Mouse (Mus musculus) embryonic facial prominence, embryonic 12.5 days (tissue): ENCODE measurements at regions not wholly inside any gene's neighbourhood (a gene's known extent, or its start where the extent isn't known, plus 50 kb on each side); places are given as distances from the start of the nearest gene placed in this dataset.

Experiments
- ATAC-seq: fragments of 200-750 bp; cut with Nextera tagmentation; 2 replicates; pipeline ENCODE4 v1.8.0; 2017; ENCODE audit not compliant: insufficient number of reproducible peaks, insufficient read depth, low FRiP score, low TSS enrichment
- H3K27ac ChIP-seq: fragments of 300-500 bp; sonication (generic); 2 replicates; pipeline ENCODE4 v1.5.1; 2016; ENCODE audit warnings: mild to moderate bottlenecking
- H3K27me3 ChIP-seq: fragments of 300-500 bp; sonication (generic); 2 replicates; pipeline ENCODE4 v1.6.1; 2016; ENCODE audit warnings: mild to moderate bottlenecking, moderate library complexity
- H3K36me3 ChIP-seq: fragments of 300-500 bp; sonication (generic); 2 replicates; pipeline ENCODE4 v1.6.1; 2016; ENCODE audit warnings: mild to moderate bottlenecking
- H3K4me1 ChIP-seq: fragments of 300-500 bp; sonication (generic); 2 replicates; pipeline ENCODE4 v1.6.1; 2016
- H3K4me2 ChIP-seq: fragments of 300-500 bp; sonication (generic); replicated peaks from 2 replicates; pipeline ENCODE4 v1.6.1; 2016; ENCODE audit warnings: mild to moderate bottlenecking, moderate library complexity
- H3K4me3 ChIP-seq: fragments of 300-500 bp; sonication (generic); 2 replicates; pipeline ENCODE4 v1.5.1; 2016; ENCODE audit warnings: mild to moderate bottlenecking
- H3K9ac ChIP-seq: fragments of 300-500 bp; sonication (generic); 2 replicates; pipeline ENCODE4 v1.6.1; 2016; ENCODE audit warnings: mild to moderate bottlenecking, moderate library complexity
- H3K9me3 ChIP-seq: fragments of 300-500 bp; sonication (generic); 2 replicates; pipeline ENCODE4 v1.6.1; 2016; ENCODE audit warnings: mild to moderate bottlenecking, moderate library complexity
- WGBS: fragments of 180-500 bp; shearing (Covaris S2); methylation state at CpG from one replicate; pipeline ENCODE4 v1.1.7; 2016; 5-methylcytosine and 5-hydroxymethylcytosine counted together

- peaks cover 5% of the 10 kb centered on the region; the same call in 1 of the 2 replicates for H3K4me1 ChIP-seq
- H3K27me3 ChIP-seq, result no peaks in the 10 kb centered on the region
- WGBS, result 76% methylated on average over 9 of the region's 9 CpGs
- no peak for ATAC-seq
- no peak overlapping the region for H3K4me2 ChIP-seq
- no peaks in the 10 kb centered on the region for H3K36me3 ChIP-seq
- no peak overlapping the region for H3K9ac ChIP-seq
- no peaks in the 10 kb centered on the region for H3K9me3 ChIP-seq
- H3K27ac ChIP-seq, result no peak overlapping the region
- H3K4me3 ChIP-seq, result no peak overlapping the region
Measured at GRCm38 (mm10) chr10:99467319-99467842, 204.3 kb downstream of the Dusp6 start.

- no peak overlapping the region for H3K27ac ChIP-seq
- WGBS, result 30% methylated on average over 3 of the region's 3 CpGs
Measured at GRCm38 (mm10) chr10:99468971-99469370, 205.9 kb downstream of the Dusp6 start.

GRCm38 (mm10) chr10:99471832-99472497 lies 208.9 kb downstream of the Dusp6 start:
- Histone ChIP-seq H3K27me3 (no peaks in the 10 kb centered on the region), H3K9me3 (no peaks in the 10 kb centered on the region), H3K4me3 (no peak overlapping the region), H3K4me1 (peaks cover 13% of the 10 kb centered on the region; the same call in 1 of the 2 replicates), H3K9ac (no peak overlapping the region), H3K4me2 (no peak overlapping the region), H3K27ac (no peak overlapping the region), H3K36me3 (no peaks in the 10 kb centered on the region)
- ATAC-seq, result no peak
- 66% methylated on average over 8 of the region's 8 CpGs for WGBS

More at GRCm38 (mm10) chr10:99468971-99469370, 205.9 kb downstream of the Dusp6 start:
- H3K4me3 ChIP-seq, result no peak overlapping the region
- H3K27me3 ChIP-seq, result no peaks in the 10 kb centered on the region
- no peaks in the 10 kb centered on the region for H3K36me3 ChIP-seq
- H3K9me3 ChIP-seq, result no peaks in the 10 kb centered on the region
- no peak overlapping the region for H3K9ac ChIP-seq
- no peak overlapping the region for H3K4me2 ChIP-seq
- peaks cover 13% of the 10 kb centered on the region; the same call in 1 of the 2 replicates for H3K4me1 ChIP-seq
- ATAC-seq, result no peak

GRCm38 (mm10) chr10:99472806-99473205 lies 209.8 kb downstream of the Dusp6 start:
- Histone ChIP-seq H3K4me3 (no peak overlapping the region), H3K36me3 (no peaks in the 10 kb centered on the region), H3K27me3 (no peaks in the 10 kb centered on the region), H3K4me1 (peaks cover 13% of the 10 kb centered on the region; the same call in 1 of the 2 replicates), H3K9ac (no peak overlapping the region), H3K27ac (no peak overlapping the region), H3K9me3 (no peaks in the 10 kb centered on the region), H3K4me2 (no peak overlapping the region)
- WGBS, result 41% methylated on average over 4 of the region's 4 CpGs
- ATAC-seq, result no peak

DNA sequence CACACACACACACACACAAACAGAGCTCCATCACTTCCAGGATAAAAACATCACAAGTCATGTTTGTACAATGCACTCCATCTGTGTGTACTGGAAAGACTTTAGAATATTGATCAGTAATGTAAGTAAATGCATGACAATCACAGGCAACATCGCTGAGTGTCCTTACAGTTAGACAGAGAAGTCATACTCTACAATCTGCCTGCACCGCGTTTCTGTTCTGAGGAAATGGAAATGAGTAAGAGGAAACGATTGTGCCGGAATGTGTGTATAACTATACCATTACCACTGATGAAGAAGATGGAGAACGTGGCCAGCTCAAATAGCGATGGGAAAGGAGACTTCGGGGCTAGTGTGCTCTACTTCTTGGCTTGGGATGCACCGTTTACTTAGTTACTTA lies 210.7 kb downstream of the Dusp6 start:
- H3K9me3 ChIP-seq, result no peaks in the 10 kb centered on the region
- H3K36me3 ChIP-seq, result no peaks in the 10 kb centered on the region
- 87% methylated on average over 9 of the region's 9 CpGs for WGBS
- H3K4me1 ChIP-seq, result peaks cover 13% of the 10 kb centered on the region; the same call in 1 of the 2 replicates
- no peak overlapping the region for H3K4me2 ChIP-seq
- H3K4me3 ChIP-seq, result no peak overlapping the region
- H3K9ac ChIP-seq, result no peak overlapping the region
- no peak overlapping the region for H3K27ac ChIP-seq
- ATAC-seq, result no peak
- no peaks in the 10 kb centered on the region for H3K27me3 ChIP-seq

- Histone ChIP-seq H3K4me2 (no peak overlapping the region), H3K4me1 (peaks cover 11% of the 10 kb centered on the region; the same call in 1 of the 2 replicates), H3K9ac (no peak overlapping the region), H3K4me3 (no peak overlapping the region), H3K9me3 (no peaks in the 10 kb centered on the region), H3K27me3 (no peaks in the 10 kb centered on the region), H3K36me3 (no peaks in the 10 kb centered on the region), H3K27ac (no peak overlapping the region)
- 81% methylated on average over 8 of the region's 8 CpGs for WGBS
- ATAC-seq, result no peak
Measured at GRCm38 (mm10) chr10:99474546-99474945, 211.5 kb downstream of the Dusp6 start.

- Histone ChIP-seq H3K27ac (no peak overlapping the region), H3K4me1 (peaks cover 11% of the 10 kb centered on the region; the same call in 1 of the 2 replicates), H3K4me2 (no peak overlapping the region), H3K27me3 (no peaks in the 10 kb centered on the region), H3K36me3 (no peaks in the 10 kb centered on the region), H3K4me3 (no peak overlapping the region), H3K9ac (no peak overlapping the region), H3K9me3 (no peaks in the 10 kb centered on the region)
- no peak for ATAC-seq
- WGBS, result 96% methylated on average over 7 of the region's 7 CpGs
Measured at GRCm38 (mm10) chr10:99476214-99476613, 213.2 kb downstream of the Dusp6 start.

DNA sequence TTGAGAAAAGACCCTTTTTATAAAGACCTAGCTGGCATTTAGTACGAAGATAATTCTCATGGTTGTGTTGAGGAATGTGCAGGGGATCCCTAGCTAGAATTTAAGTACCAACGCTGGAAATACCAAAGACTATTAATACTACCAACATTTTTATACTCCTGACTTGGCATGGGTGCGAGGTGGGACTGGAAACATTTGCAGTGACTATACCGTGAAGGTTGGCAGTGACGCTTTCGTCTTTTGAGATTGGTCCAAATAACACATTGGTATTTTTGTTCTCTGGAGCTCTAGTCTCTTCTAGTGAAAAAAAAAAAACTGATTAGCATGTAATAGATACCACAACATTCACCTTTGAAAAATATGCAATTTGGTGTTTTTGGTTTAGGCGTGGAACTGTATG lies 213.7 kb downstream of the Dusp6 start:
- 84% methylated on average over 7 of the region's 7 CpGs for WGBS
- Histone ChIP-seq H3K4me3 (no peak overlapping the region), H3K36me3 (no peaks in the 10 kb centered on the region), H3K27me3 (no peaks in the 10 kb centered on the region), H3K9me3 (no peaks in the 10 kb centered on the region), H3K9ac (no peak overlapping the region), H3K4me1 (peaks cover 11% of the 10 kb centered on the region; the same call in 1 of the 2 replicates), H3K27ac (no peak overlapping the region), H3K4me2 (no peak overlapping the region)
- no peak for ATAC-seq

GRCm38 (mm10) chr10:99480573-99480972 lies 217.5 kb downstream of the Dusp6 start:
- H3K4me1 ChIP-seq, result no peaks in the 10 kb centered on the region
- H3K27me3 ChIP-seq, result no peaks in the 10 kb centered on the region
- H3K9ac ChIP-seq, result no peak overlapping the region
- H3K4me2 ChIP-seq, result no peak overlapping the region
- WGBS, result 84% methylated on average over 4 of the region's 4 CpGs
- H3K36me3 ChIP-seq, result no peaks in the 10 kb centered on the region
- H3K27ac ChIP-seq, result no peak overlapping the region
- H3K9me3 ChIP-seq, result no peaks in the 10 kb centered on the region
- no peak for ATAC-seq
- H3K4me3 ChIP-seq, result no peak overlapping the region

DNA sequence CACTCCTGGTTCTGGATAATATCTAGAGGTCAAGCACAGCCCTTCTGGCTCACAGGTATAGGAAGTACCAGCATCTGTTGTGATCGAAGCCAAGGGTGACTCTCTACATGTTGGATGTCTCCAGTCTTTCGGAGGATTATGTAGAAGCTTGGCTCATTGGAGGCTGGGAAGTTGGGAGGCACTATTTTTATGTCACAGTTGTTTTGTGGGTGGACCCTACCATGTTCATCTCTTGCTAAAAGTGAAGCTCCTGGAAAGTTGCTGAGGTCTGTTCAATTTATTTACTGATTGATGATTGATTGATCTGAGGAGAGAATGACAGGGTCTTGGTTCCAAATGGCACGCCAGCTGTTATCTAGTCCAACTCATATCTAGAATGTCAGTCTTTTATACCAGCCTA lies 219.0 kb downstream of the Dusp6 start:
- no peaks in the 10 kb centered on the region for H3K27me3 ChIP-seq
- no peak for ATAC-seq
- H3K27ac ChIP-seq, result no peak overlapping the region
- no peak overlapping the region for H3K9ac ChIP-seq
- H3K9me3 ChIP-seq, result no peaks in the 10 kb centered on the region
- H3K4me3 ChIP-seq, result no peak overlapping the region
- no peaks in the 10 kb centered on the region for H3K4me1 ChIP-seq
- H3K36me3 ChIP-seq, result no peaks in the 10 kb centered on the region
- 87% methylated on average over 3 of the region's 3 CpGs for WGBS
- H3K4me2 ChIP-seq, result no peak overlapping the region

GRCm38 (mm10) chr10:99488195-99489080 lies 225.4 kb downstream of the Dusp6 start:
- Histone ChIP-seq H3K4me3 (no peak overlapping the region), H3K27me3 (no peaks in the 10 kb centered on the region), H3K4me2 (no peak overlapping the region), H3K27ac (no peak overlapping the region), H3K36me3 (no peaks in the 10 kb centered on the region), H3K9me3 (no peaks in the 10 kb centered on the region), H3K4me1 (no peaks in the 10 kb centered on the region), H3K9ac (no peak overlapping the region)
- 84% methylated on average over 16 of the region's 16 CpGs for WGBS
- no peak for ATAC-seq
